Mouse (Mus musculus) gastrocnemius, postnatal 14 days (tissue): ENCODE measurements at regions not wholly inside any gene's neighbourhood (a gene's known extent, or its start where the extent isn't known, plus 50 kb on each side); places are given as distances from the start of the nearest gene placed in this dataset.

Source experiments
- DNase-seq: peaks from one replicate; pipeline ENCODE4 v3.0.0; 2021; ENCODE audit warnings: mixed read lengths
- intact Hi-C: fragments of 180-260 bp; cut with DNase I; formaldehyde crosslinking; loops from one replicate; pipeline ENCODE4 v1.15.1; 2025; ENCODE audit warnings: low total_unique reads

- intact Hi-C loops: no loop called here
- no peak for DNase-seq
Observed at GRCm38 (mm10) chr2:92544364-92545151, 54.9 kb upstream of the Chst1 start.

DNA sequence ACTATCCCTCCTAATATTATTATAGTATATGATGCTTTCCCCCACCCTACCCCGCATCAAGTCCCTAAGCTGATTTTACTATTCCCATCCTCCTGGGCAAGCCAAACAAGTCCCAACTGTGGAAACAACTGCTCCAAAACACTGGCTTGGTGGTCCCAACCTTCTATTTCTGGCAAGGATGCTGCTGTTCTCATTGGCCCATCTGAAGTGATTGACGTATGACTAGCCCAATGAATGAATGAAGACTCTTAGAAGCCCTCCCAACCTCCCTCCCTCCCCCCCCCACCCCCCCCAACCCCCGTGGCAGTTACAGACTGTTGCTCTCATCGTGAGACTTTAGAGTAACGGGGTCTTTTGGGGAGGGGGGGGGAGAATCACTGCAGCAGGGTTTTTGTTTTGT, 58.7 kb upstream of the Chst1 start:
- no peak for DNase-seq
- intact Hi-C loops: no loop called here

DNA sequence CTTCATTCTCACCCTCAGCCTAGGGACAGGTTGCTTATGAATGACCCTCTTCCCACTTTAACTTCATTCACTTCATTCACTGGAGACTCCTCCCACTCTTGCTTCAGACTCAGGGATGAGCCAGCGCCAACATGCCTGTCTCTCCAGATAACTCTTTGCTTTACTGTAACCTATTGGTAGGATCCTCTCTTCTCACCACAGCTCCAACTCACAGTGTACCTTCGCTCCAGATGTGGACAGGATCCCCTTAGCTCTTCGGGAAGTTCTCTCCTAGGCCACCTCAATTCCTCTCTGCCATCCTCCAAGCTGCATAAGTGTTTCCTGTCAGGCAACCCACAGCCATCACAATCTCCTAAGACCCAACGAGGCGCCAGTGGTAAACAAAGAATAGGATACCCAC, 67.5 kb upstream of the Chst1 start:
- DNase-seq: no peak
- intact Hi-C loops: no loop called here

GRCm38 (mm10) chr2:92530677-92531076, 68.8 kb upstream of the Chst1 start:
- DNase-seq: no peak
- intact Hi-C loops: no loop called here

- no peak for DNase-seq
- intact Hi-C loops: no loop called here
Observed at GRCm38 (mm10) chr2:92529670-92530322, 69.5 kb upstream of the Slc35c1 start.

GRCm38 (mm10) chr2:92529071-92529641, 68.8 kb upstream of the Slc35c1 start:
- peak; percentile 85 for DNase-seq
- intact Hi-C loops: no loop called here

- intact Hi-C loops: no loop called here
- DNase-seq: no peak
Observed at GRCm38 (mm10) chr2:92528119-92528830, 67.9 kb upstream of the Slc35c1 start.

DNA sequence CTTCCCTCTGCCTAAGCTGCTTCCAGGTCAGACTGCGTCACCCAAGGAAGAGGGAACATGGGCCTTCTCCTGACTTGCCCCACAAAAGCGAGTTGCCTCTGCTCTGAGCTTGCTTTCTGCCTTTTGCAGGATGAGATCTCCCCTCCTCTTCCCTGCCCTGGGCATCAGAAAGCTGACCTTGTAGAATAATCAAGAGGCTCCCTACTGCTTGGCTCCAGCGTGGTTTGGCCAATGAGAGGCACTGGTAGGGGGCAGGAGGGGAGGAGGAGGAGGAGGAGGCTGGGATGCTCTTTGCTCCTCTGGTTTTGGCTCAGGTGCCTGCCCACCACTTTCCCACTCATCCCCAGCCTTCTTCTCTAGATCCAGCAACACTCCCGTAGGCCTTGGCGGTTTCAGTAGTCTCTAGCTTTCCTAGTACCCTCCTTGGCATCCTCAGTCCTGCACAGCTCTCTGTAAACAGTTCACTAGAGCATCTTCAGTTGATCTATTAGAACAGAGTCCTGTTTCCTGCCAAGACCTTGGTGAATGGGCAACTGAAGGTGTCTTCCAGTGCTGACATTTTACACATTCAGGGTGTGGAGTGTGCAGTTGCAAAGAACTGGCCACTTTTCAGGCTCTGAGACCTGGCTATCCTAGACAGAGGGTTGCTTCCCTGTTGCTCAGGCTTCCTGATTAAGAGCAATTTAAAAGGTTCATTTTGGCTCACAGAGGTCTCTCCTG, 66.5 kb upstream of the Slc35c1 start:
- intact Hi-C loops: no loop called here
- no peak for DNase-seq

- intact Hi-C loops: no loop called here
- no peak for DNase-seq
Observed at GRCm38 (mm10) chr2:92525628-92526027, 65.3 kb upstream of the Slc35c1 start.

GRCm38 (mm10) chr2:92525062-92525623, 64.8 kb upstream of the Slc35c1 start:
- no peak for DNase-seq
- intact Hi-C loops: no loop called here

DNA sequence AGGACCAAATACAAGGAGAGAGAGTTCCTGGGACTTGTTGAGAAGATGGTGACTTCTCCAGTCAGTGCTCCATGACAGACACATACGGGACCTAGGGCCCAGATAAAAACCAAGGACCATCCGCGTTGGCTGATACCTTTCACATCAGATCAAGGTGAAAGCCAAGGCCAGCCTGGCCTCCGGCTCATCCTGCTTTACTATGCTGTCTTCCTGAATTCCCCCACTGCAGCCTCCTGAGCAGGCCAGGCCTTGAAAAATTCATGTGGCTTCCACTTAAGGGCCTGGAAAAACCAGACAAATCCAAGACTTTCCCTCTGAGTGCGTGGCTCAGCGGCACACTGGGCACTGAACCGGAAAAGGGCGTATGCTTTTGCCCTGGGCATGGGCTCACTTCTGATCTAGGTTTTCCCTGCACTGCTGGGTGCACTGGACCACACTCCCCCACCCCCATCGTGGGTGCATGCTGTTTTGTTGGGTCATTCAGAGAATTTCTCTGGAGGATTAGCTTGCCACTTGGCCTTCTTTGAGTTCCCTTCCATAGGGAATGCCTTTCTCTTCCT, 64.1 kb upstream of the Slc35c1 start:
- intact Hi-C loops: no loop called here

DNA sequence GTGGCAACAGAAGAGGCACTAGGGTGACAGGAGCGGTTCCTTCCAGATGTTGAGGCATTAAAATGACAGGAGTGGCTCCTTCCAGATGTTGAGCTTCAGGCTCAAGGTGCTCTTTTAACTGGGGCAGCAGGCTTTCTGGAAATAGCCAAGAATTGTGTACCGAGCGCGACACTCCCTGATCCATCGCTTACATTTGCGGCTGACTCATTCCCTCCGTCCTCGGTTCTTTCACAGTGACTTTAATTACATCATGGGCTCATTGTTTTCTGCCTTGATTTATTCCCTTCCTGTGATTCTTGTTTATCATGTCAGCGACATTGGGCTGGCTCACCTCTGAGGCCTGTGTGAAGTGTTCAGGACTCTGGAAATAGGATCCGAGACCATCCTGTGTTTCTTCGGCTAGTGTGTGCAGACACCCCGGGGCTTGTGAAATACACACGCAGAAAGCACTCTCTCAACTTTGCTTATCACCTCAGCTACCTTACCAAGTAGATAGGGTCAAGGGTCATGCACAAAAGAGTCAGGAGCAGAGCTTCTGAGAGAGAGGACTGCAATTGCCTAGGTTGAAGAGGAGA, 63.1 kb upstream of the Slc35c1 start:
- no peak for DNase-seq
- intact Hi-C loops: no loop called here

More for the DNA sequence above, 64.1 kb upstream of the Slc35c1 start:
- DNase-seq: no peak

DNA sequence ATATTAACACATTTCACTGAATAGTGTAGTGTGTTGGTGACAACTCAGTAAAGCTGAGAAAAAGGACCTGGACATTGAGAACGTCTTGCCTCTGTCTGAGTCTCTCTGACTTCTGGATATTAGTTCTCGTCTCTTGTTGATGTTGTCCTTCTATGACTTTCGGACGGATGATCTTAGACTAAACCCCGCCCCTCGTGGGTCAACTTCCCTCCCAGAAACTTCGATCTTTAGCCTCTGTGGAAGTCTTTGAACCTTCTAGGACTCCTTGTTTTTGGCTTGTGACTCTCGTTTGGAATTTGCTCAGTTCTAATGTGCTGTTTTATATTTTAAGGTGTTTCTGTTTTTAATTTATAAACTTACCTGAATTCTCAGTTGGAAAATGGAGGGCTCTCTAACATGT, 61.2 kb upstream of the Slc35c1 start:
- intact Hi-C loops: no loop called here
- DNase-seq: no peak

DNA sequence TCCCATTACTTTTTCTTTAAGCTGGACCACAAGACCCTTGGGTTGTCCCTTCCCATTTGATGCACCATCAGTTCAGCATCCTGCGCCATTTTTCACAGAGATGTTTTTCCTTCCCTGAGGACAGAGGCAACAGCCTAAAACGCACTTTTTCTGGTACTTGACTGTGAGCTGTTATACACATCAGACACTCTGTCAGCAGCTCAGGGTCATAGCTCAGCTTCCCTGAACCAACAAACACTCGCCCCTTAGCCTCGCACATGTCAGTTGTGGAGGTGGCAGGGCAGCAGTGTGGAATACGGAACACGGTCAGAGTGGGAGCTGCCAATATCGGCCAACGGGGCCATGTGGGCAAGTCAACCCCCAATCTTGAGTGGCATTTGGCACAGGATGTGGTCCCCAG, 59.1 kb upstream of the Slc35c1 start:
- DNase-seq: no peak
- intact Hi-C loops: no loop called here

GRCm38 (mm10) chr2:92518891-92519290, 58.6 kb upstream of the Slc35c1 start:
- intact Hi-C loops: no loop called here
- no peak for DNase-seq

DNA sequence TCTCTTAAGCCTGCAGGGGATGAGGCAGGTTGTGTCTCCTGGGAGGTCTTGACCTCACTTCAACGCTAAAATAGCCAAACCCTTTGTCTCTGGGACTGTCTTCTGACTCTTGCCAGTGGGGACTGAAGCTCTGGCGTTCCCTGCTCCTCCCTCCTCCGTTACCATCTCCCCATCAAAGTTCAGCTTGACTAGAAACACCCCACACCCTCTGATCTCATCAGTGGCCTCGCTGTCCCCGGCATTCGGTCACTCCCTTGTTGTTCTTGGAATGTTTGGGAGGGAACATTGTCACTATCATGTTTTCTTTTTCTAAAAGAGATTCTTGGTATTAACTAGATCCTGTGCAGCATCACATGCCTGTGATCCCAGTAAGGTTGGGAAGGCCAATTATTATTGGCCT, 54.6 kb upstream of the Slc35c1 start:
- intact Hi-C loops: no loop called here
- no peak for DNase-seq

DNA sequence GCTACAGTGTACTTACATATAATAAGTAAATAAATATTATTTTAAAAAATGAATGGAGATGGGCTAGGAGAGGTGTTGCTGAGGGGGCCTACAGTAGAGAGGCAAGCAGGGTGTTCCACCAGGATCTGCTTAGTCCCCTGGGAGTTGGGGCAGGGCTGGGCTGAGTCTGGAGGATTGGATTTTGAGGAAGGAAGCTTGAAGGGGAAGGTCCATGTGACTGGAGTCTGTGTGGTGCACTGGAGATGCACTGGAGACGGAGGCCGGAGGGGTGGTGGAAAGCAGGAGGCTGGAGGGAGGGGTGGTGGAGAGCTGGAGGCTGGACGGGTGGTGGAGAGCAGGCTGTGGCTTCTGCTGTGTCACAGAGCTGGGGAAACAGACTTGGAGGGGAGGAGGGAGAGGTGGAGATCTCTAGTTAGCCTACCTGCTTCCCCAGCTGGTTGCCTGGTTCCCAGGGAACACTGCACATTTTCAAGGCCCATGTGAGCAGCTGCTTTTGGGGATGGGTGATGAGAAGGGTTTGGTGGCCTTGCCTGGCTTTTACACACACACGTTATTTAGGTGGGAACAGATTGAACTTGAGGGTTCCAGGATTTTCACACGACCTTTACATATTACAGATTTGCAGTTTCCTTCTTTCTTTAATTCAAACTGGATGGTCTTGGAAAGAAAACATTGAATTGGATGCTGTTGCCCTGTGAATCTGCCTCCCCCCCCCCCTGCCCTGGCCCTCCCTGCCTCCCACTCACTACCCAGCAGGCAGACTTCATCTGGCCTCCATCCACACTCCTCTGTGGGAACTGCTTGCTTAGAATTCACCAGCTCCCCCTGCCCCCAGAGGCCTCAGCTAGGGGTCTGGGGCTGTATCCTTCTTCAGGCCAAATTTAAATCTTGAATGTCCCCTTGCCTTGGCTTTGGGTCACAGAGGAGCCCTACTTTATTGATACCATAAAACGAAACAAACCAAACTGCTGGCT, 51.7 kb upstream of the Slc35c1 start:
- intact Hi-C loops: no loop called here
- DNase-seq: no peak
